Mouse (Mus musculus) embryonic fibroblast, embryonic 13.5 days (primary cell): ENCODE data around the gene Hoxd13. TPM values are rescaled to one million over a fixed set of nuclear protein-coding genes. Genes with fewer than 3 reads are reported as not detected.

ENCODE experiments used
- H3K27ac ChIP-seq: 2 replicates; pipeline ENCODE4 v1.5.1; 2012; ENCODE audit warnings: low read length, control low read depth, inconsistent platforms; ENCODE audit not compliant: insufficient read depth
- H3K4me1 ChIP-seq: 2 replicates; pipeline ENCODE4 v1.6.1; 2011; ENCODE audit warnings: low read length; ENCODE audit not compliant: control insufficient read depth, insufficient read depth
- H3K4me3 ChIP-seq: 2 replicates; pipeline ENCODE4 v1.5.1; 2011; ENCODE audit warnings: mild to moderate bottlenecking, control low read depth, low read length; ENCODE audit not compliant: insufficient read depth
- CTCF ChIP-seq: IDR thresholded peaks from 2 replicates; pipeline ENCODE4 v1.5.1; 2011; ENCODE audit warnings: mild to moderate bottlenecking, control low read depth, low read length, moderate library complexity, borderline replicate concordance; ENCODE audit not compliant: insufficient read depth
- POLR2A ChIP-seq: IDR thresholded peaks from 2 replicates; pipeline ENCODE4 v1.6.1; 2011; ENCODE audit warnings: low read depth, mild to moderate bottlenecking, control low read depth, low read length, moderate library complexity
- polyA plus RNA-seq: library from polyadenylated mRNA; stranded (reverse); fragments of >200 nt; gene quantifications from 2 replicates; pipeline ENCODE4 v1.2.4, GENCODE M21; 2011; ENCODE audit warnings: low read depth; ENCODE audit not compliant: missing spikeins, insufficient read length

Gene Hoxd13
- polyA plus RNA-seq, 1 experiment: 20.1 TPM

DNA sequence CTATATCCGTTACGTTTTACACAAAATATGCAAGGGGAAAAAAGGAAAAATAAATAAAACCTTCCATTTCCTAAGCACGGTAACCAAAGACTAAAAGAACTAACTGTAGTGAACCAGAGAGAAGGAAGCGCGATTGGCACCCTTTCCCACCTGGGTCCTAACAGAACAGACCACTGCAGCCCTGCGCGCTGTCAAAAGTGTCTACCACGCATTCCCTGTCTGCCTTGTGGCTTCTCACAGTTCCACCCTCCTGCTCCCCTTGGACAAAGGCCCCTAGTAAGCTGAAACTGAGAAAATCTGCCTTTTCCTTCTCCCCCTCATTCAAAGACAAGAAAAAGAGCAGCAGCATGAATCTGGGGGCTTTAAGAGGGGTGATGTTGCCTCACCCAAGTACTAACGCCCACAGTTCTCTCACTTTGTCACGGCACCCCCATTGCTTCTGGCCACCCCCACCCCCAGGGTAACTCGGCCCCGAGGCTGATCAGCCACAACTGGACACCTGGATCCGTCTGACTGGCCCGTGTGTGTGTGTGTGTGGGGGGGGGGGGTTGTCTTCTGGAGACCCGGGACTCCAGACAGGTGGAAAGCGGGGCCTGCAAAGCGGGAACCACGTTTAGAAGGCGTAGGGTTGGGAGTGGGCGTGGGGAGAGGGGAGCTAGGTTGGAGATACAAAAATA lies 13.2 kb upstream of the Hoxd13 start:
- H3K27ac ChIP-seq: no peak overlapping the region
- no peak overlapping the region for H3K4me3 ChIP-seq
- TF ChIP-seq CTCF (no peak), POLR2A (no peak)
- no peaks in the 10 kb centered on the region; the same call in 1 of the 2 replicates for H3K4me1 ChIP-seq

- TF ChIP-seq CTCF (no peak), POLR2A (no peak)
Observed at GRCm38 (mm10) chr2:74655420-74655781, 12.7 kb upstream of the Hoxd13 start.

DNA sequence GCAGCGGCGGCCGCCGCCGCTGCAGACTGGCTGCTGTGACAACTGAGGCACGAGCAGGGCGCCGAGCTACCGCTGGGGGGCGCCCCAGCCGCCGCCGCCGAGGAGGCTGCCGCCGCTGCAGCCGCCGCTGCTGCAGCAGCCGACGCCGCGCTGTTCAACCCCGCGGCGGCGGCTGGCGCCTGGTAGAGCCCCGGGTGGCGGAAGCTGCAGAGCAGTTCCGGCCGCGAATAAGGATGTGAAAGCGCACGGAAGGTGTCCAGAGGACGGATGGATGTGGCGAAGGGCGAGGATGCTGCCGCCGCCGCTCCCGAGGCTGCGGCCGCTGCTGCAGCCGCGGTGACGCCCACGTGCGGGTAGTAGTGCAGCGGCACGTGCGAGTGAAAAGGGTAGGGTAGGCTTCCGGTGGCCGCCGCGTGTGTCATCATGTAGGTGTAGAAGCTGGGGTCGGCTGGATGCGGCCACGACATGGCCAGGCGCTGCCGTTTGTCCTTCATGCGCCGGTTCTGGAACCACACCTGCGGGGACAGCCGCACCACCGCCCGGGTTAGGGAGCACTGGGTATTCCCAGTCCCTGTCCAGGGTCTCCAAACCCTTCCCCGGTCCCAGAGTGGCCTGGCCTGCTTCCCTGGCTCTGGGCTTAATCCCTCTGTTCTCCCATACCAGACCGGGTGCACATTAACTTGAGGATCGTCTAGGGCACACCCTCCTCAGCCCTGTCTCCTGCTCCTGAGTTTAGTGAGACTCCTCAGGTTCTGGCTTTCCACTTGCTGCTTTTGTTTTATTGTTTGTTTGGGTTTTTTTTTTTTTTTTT lies 12.1 kb upstream of the Hoxd13 start:
- H3K4me3 ChIP-seq: peak overlapping the region; percentile 21; the same call in 1 of the 2 replicates
- H3K4me1 ChIP-seq: no peaks in the 10 kb centered on the region; the same call in 1 of the 2 replicates
- no peak overlapping the region for H3K27ac ChIP-seq
- no peak for TF ChIP-seq CTCF
- no peak for TF ChIP-seq POLR2A

More at GRCm38 (mm10) chr2:74655420-74655781, 12.7 kb upstream of the Hoxd13 start:
- Histone ChIP-seq H3K4me3 (no peak overlapping the region), H3K4me1 (no peaks in the 10 kb centered on the region; the same call in 1 of the 2 replicates), H3K27ac (no peak overlapping the region)

GRCm38 (mm10) chr2:74656632-74657021 lies 11.5 kb upstream of the Hoxd13 start:
- no peak overlapping the region for H3K27ac ChIP-seq
- no peak for TF ChIP-seq CTCF
- no peak for TF ChIP-seq POLR2A
- no peak overlapping the region for H3K4me3 ChIP-seq
- no peaks in the 10 kb centered on the region; the same call in 1 of the 2 replicates for H3K4me1 ChIP-seq

DNA sequence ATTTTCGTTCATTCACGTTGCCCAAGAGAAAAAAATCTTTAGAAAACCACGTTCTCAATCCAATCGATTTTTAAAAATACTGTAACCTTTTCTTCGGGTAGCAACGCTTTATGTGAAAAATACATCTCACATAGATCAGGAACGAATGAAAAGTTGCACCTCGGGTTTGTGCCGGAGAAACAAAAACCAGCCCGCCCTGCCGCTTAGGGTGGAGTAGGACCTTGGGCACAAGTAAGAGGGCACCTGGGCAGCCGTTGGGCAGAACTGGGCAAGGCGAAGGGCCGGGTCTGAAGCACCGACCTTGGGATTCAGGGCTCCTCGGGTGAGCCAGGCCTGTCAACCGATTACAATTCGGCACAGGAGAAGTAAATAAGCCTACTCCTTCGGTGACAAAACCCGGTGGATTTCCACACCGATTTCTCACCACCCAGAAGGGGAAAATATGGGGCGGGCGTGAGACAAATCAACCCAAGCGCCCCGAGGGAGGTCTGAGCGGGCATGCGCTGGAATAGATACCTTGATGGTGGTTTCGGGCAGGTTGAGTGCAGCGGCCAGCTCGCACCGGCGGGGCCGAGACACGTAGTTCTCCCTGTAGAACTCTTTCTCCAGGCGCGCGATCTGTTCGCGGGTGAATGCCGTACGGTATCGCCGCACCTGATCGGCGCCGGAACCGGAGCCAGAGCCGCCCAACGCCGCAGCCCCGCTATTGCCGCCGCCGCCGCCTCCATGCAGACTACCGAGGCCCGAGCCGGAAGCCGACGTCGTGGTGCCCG lies 10.7 kb upstream of the Hoxd13 start:
- Histone ChIP-seq H3K27ac (no peak overlapping the region), H3K4me1 (no peaks in the 10 kb centered on the region; the same call in 1 of the 2 replicates), H3K4me3 (0 out of 2 replicates have a peak overlapping the region, but pooled peaks have one; percentile 3)
- TF ChIP-seq POLR2A: no peak

DNA sequence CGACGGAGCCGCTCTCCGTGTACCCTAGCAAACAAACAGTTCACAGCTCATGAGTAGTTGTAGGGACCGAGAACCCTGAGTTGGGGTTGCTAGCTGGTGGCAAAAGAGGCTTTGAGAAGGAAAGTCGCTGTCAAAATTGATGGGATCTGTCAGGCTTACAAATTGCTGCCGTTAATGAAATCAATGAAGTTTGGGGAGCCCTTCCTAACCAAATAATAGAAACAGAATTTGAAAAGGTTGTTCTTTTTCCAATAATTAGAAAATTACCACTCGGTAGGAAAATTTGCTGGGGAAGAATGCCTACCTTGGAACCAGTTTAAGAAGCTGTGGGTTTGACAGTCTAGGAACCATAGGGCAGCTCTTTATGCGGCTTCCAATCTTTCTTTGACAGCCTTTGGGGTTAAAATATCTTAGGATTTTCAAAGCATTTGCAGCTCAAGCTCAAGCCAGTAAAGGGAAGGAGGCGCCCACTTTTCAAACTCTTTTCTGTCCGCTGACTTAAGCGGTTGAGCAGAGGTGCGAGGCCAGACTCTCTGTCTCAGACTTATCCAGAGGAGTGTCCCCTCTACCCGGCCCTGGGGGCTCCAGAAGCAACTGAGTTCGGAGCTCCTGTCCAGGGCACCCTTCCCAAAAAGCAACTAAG lies 10.0 kb upstream of the Hoxd13 start:
- Histone ChIP-seq H3K4me1 (no peaks in the 10 kb centered on the region; the same call in 1 of the 2 replicates), H3K4me3 (peak overlapping the region; percentile 6; the same call in 1 of the 2 replicates), H3K27ac (no peak overlapping the region)
- TF ChIP-seq POLR2A (no peak), CTCF (no peak)

DNA sequence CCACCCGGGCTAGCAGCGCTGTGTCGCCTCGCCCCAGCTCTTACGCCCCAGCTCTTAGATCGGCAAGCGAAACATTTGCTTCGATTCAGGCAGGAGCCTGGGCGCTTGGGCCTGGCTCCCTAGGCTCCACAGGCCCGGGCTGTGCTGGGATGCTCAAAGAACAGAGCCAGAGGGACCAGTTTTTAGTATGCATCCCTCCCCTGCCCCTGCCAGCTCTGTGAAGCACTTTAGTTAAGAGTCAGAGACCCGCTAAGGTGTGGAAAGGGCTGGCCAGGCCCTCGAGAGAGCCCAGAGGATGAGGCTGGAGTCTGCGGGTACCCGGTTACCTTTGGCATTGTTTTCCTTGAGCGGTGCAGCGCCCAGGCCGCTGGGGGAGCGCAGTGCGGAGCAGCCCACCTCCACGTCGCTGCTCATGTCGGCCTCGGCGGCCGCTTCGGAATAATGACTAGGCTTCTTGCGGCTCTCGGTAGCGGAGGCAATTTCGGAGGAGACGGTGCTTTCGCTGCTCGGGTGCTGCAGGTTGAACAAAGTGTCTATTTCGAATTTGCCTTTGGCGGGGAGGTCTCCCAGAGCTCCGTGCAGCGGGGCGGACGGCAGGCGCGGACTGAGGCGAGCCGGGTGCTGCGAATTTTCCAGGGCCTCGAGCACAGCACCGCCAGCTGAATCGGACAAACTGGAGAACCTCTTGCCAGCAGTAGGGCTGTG lies 9.3 kb upstream of the Hoxd13 start:
- peak overlapping the region; percentile 6; the same call in 1 of the 2 replicates for H3K4me3 ChIP-seq
- H3K4me1 ChIP-seq: no peaks in the 10 kb centered on the region; the same call in 1 of the 2 replicates
- H3K27ac ChIP-seq: no peak overlapping the region
- TF ChIP-seq POLR2A (no peak), CTCF (no peak)

- no peaks in the 10 kb centered on the region; the same call in 1 of the 2 replicates for H3K4me1 ChIP-seq
- H3K27ac ChIP-seq: no peak within 1 kb of the TSS
- TF ChIP-seq POLR2A (no peak), CTCF (no peak)
Observed at GRCm38 (mm10) chr2:74659507-74660005, 8.6 kb upstream of the Hoxd13 start, which contains the start of gene Evx2. Evx2 (minus strand) TSS chr2:74659557.

More at GRCm38 (mm10) chr2:74659507-74660005, 8.6 kb upstream of the Hoxd13 start, which contains the start of gene Evx2:
- peak within 1 kb of the TSS; percentile 6; the same call in 1 of the 2 replicates for H3K4me3 ChIP-seq
